Mouse (Mus musculus) limb, embryonic 10.5 days (tissue): ENCODE results near the gene Ghrl. TPM values are rescaled to one million over a fixed set of nuclear protein-coding genes. Genes with fewer than 3 reads are reported as not detected.

Source experiments
- DNase-seq: peaks from one replicate; pipeline ENCODE4 v3.0.0-alpha.2; 2017; ENCODE audit warnings: low spot score
- H3K27ac ChIP-seq: fragments of 300-500 bp; sonication (generic); 2 replicates; pipeline ENCODE4 v1.5.1; 2016; ENCODE audit warnings: mild to moderate bottlenecking
- H3K27me3 ChIP-seq: fragments of 300-500 bp; sonication (generic); 2 replicates; pipeline ENCODE4 v1.6.1; 2016; ENCODE audit warnings: low read depth, mild to moderate bottlenecking; ENCODE audit not compliant: poor library complexity, severe bottlenecking
- H3K36me3 ChIP-seq: fragments of 300-500 bp; sonication (generic); 2 replicates; pipeline ENCODE4 v1.6.1; 2016; ENCODE audit warnings: mild to moderate bottlenecking, moderate library complexity
- H3K4me1 ChIP-seq: fragments of 300-500 bp; sonication (generic); 2 replicates; pipeline ENCODE4 v1.6.1; 2016
- H3K4me3 ChIP-seq: fragments of 300-500 bp; sonication (generic); 2 replicates; pipeline ENCODE4 v1.5.1; 2016; ENCODE audit warnings: mild to moderate bottlenecking, moderate library complexity
- H3K9me3 ChIP-seq: fragments of 300-500 bp; sonication (generic); replicated peaks from 2 replicates; pipeline ENCODE4 v1.6.1; 2016; ENCODE audit warnings: mild to moderate bottlenecking
- WGBS: fragments of 180-500 bp; shearing (Covaris S2); methylation state at CpG from one replicate; pipeline ENCODE4 v1.1.7; 2016; 5-methylcytosine and 5-hydroxymethylcytosine counted together
- polyA plus RNA-seq: library from polyadenylated mRNA; unstranded; fragments of >200 nt; fragmentation: Nextera tagmentation; extraction: Ambion mirVana; gene quantifications from 2 replicates; pipeline ENCODE4 v1.2.1, GENCODE M21; 2016

Gene Ghrl
- polyA plus RNA-seq, 1 experiment from 2014 or later = not detected

- Histone ChIP-seq H3K4me3 (no peak overlapping the region), H3K27me3 (no peaks in the 10 kb centered on the region), H3K4me1 (peaks cover 55% of the 10 kb centered on the region), H3K9me3 (no peaks in the 10 kb centered on the region), H3K36me3 (peaks cover 13% of the 10 kb centered on the region), H3K27ac (0 out of 2 replicates have a peak overlapping the region, but pooled peaks have one; percentile 56)
- no peak for DNase-seq
- 85% methylated on average over 5 of the region's 5 CpGs for WGBS
Observed at GRCm38 (mm10) chr6:113692661-113693133, 27.0 kb downstream of the Ghrl start.

- H3K4me3 ChIP-seq = peak overlapping the region; percentile 43
- 70% methylated on average over 4 of the region's 4 CpGs for WGBS
Observed at GRCm38 (mm10) chr6:113691084-113691462, 28.6 kb downstream of the Ghrl start.

GRCm38 (mm10) chr6:113690400-113691083 lies 29.1 kb downstream of the Ghrl start:
- H3K27me3 ChIP-seq = no peaks in the 10 kb centered on the region
- H3K36me3 ChIP-seq = peaks cover 13% of the 10 kb centered on the region
- H3K4me3 ChIP-seq = peak overlapping the region; percentile 43
- H3K4me1 ChIP-seq = peaks cover 51% of the 10 kb centered on the region
- 6% methylated on average over 14 of the region's 14 CpGs for WGBS
- H3K27ac ChIP-seq = peak overlapping the region; percentile 94
- no peaks in the 10 kb centered on the region for H3K9me3 ChIP-seq
- peak; percentile 79 for DNase-seq

More at GRCm38 (mm10) chr6:113691084-113691462, 28.6 kb downstream of the Ghrl start:
- Histone ChIP-seq H3K36me3 (peaks cover 13% of the 10 kb centered on the region), H3K27me3 (no peaks in the 10 kb centered on the region), H3K4me1 (peaks cover 56% of the 10 kb centered on the region), H3K9me3 (no peaks in the 10 kb centered on the region), H3K27ac (peak overlapping the region; percentile 94)
- DNase-seq = no peak

- no peaks in the 10 kb centered on the region for H3K27me3 ChIP-seq
- H3K4me1 ChIP-seq = peaks cover 46% of the 10 kb centered on the region
- H3K9me3 ChIP-seq = no peaks in the 10 kb centered on the region
- whole genome bisulfite sequencing = 6% methylated on average over 7 of the region's 7 CpGs
- peaks cover 13% of the 10 kb centered on the region for H3K36me3 ChIP-seq
- H3K4me3 ChIP-seq = peak overlapping the region; percentile 43
- peak; percentile 79 for DNase-seq
- peak overlapping the region; percentile 94 for H3K27ac ChIP-seq
Observed at GRCm38 (mm10) chr6:113690008-113690399, 29.7 kb downstream of the Ghrl start.

GRCm38 (mm10) chr6:113686551-113687125 lies 33.0 kb downstream of the Ghrl start:
- H3K27ac ChIP-seq = peak overlapping the region; percentile 67
- 43% methylated on average over 8 of the region's 8 CpGs for WGBS
- H3K9me3 ChIP-seq = no peaks in the 10 kb centered on the region
- DNase-seq = no peak
- H3K4me1 ChIP-seq = peaks cover 29% of the 10 kb centered on the region
- no peaks in the 10 kb centered on the region for H3K36me3 ChIP-seq
- no peak overlapping the region for H3K4me3 ChIP-seq
- no peaks in the 10 kb centered on the region for H3K27me3 ChIP-seq

GRCm38 (mm10) chr6:113683081-113683825 lies 36.4 kb downstream of the Ghrl start:
- 85% methylated on average over 10 of the region's 10 CpGs for WGBS
- DNase-seq = no peak
- Histone ChIP-seq H3K27ac (no peak overlapping the region), H3K36me3 (no peaks in the 10 kb centered on the region), H3K4me1 (peaks cover 7% of the 10 kb centered on the region), H3K9me3 (no peaks in the 10 kb centered on the region), H3K4me3 (no peak overlapping the region), H3K27me3 (no peaks in the 10 kb centered on the region)

GRCm38 (mm10) chr6:113681271-113681670 lies 38.4 kb downstream of the Ghrl start:
- WGBS = 15% methylated on average over 4 of the region's 4 CpGs
- H3K36me3 ChIP-seq = no peaks in the 10 kb centered on the region
- H3K9me3 ChIP-seq = no peaks in the 10 kb centered on the region
- H3K27me3 ChIP-seq = no peaks in the 10 kb centered on the region
- H3K27ac ChIP-seq = no peak overlapping the region
- peaks cover 6% of the 10 kb centered on the region; the same call in 1 of the 2 replicates for H3K4me1 ChIP-seq
- DNase-seq = peak; percentile 88
- H3K4me3 ChIP-seq = no peak overlapping the region

GRCm38 (mm10) chr6:113679993-113680566 lies 39.6 kb downstream of the Ghrl start:
- H3K27ac ChIP-seq = no peak overlapping the region

GRCm38 (mm10) chr6:113678246-113679012 lies 41.3 kb downstream of the Ghrl start:
- Histone ChIP-seq H3K27me3 (no peaks in the 10 kb centered on the region), H3K9me3 (no peaks in the 10 kb centered on the region), H3K4me3 (no peak overlapping the region), H3K4me1 (peaks cover 6% of the 10 kb centered on the region; the same call in 1 of the 2 replicates), H3K36me3 (no peaks in the 10 kb centered on the region), H3K27ac (no peak overlapping the region)
- WGBS = 86% methylated on average over 14 of the region's 14 CpGs
- no peak for DNase-seq

More at GRCm38 (mm10) chr6:113679993-113680566, 39.6 kb downstream of the Ghrl start:
- 78% methylated on average over 9 of the region's 9 CpGs for WGBS
- peaks cover 6% of the 10 kb centered on the region; the same call in 1 of the 2 replicates for H3K4me1 ChIP-seq
- no peaks in the 10 kb centered on the region for H3K27me3 ChIP-seq
- H3K9me3 ChIP-seq = no peaks in the 10 kb centered on the region
- H3K4me3 ChIP-seq = no peak overlapping the region
- no peaks in the 10 kb centered on the region for H3K36me3 ChIP-seq
- no peak for DNase-seq

GRCm38 (mm10) chr6:113677070-113677734 lies 42.5 kb downstream of the Ghrl start:
- Histone ChIP-seq H3K27ac (0 out of 2 replicates have a peak overlapping the region, but pooled peaks have one; percentile 12), H3K4me1 (peaks cover 6% of the 10 kb centered on the region; the same call in 1 of the 2 replicates), H3K4me3 (no peak overlapping the region), H3K27me3 (no peaks in the 10 kb centered on the region), H3K36me3 (no peaks in the 10 kb centered on the region), H3K9me3 (no peaks in the 10 kb centered on the region)
- WGBS = 69% methylated on average over 14 of the region's 14 CpGs
- no peak for DNase-seq

GRCm38 (mm10) chr6:113675991-113676390 lies 43.7 kb downstream of the Ghrl start:
- Histone ChIP-seq H3K4me3 (no peak overlapping the region), H3K4me1 (peaks cover 6% of the 10 kb centered on the region; the same call in 1 of the 2 replicates), H3K27me3 (no peaks in the 10 kb centered on the region), H3K36me3 (no peaks in the 10 kb centered on the region), H3K9me3 (no peaks in the 10 kb centered on the region), H3K27ac (no peak overlapping the region)
- WGBS = 92% methylated on average over 9 of the region's 9 CpGs
- DNase-seq = no peak
